Mouse (Mus musculus) hindbrain, embryonic 10.5 days (tissue): ENCODE results near the gene Sgo2a. TPM values are rescaled to one million over a fixed set of nuclear protein-coding genes. Genes with fewer than 3 reads are reported as not detected.

Experiments used
- DNase-seq: peaks from one replicate; pipeline ENCODE4 v3.0.0-alpha.2; 2017; ENCODE audit warnings: low spot score
- H3K27ac ChIP-seq: fragments of 300-500 bp; sonication (generic); 2 replicates; pipeline ENCODE4 v1.5.1; 2016; ENCODE audit warnings: mild to moderate bottlenecking, moderate library complexity
- H3K27me3 ChIP-seq: fragments of 300-500 bp; sonication (generic); 2 replicates; pipeline ENCODE4 v1.6.1; 2016; ENCODE audit warnings: mild to moderate bottlenecking; ENCODE audit not compliant: poor library complexity, insufficient read depth, severe bottlenecking
- H3K36me3 ChIP-seq: fragments of 300-500 bp; sonication (generic); 2 replicates; pipeline ENCODE4 v1.6.1; 2016; ENCODE audit warnings: mild to moderate bottlenecking, moderate library complexity
- H3K4me1 ChIP-seq: fragments of 300-500 bp; sonication (generic); replicated peaks from 2 replicates; pipeline ENCODE4 v1.6.1; 2016; ENCODE audit warnings: mild to moderate bottlenecking
- H3K4me3 ChIP-seq: fragments of 300-500 bp; sonication (generic); 2 replicates; pipeline ENCODE4 v1.5.1; 2016; ENCODE audit warnings: mild to moderate bottlenecking, moderate library complexity
- H3K9me3 ChIP-seq: fragments of 300-500 bp; sonication (generic); 2 replicates; pipeline ENCODE4 v1.6.1; 2016; ENCODE audit warnings: mild to moderate bottlenecking, moderate library complexity
- WGBS: fragments of 180-500 bp; shearing (Covaris S2); methylation state at CpG from one replicate; pipeline ENCODE4 v1.1.7; 2016; 5-methylcytosine and 5-hydroxymethylcytosine counted together
- polyA plus RNA-seq: library from polyadenylated mRNA; unstranded; fragments of >200 nt; fragmentation: Nextera tagmentation; extraction: Ambion mirVana; gene quantifications from 2 replicates; pipeline ENCODE4 v1.2.1, GENCODE M21; 2016

Gene Sgo2a
- polyA plus RNA-seq, 1 experiment from 2014 or later, result 16.5 TPM

GRCm38 (mm10) chr1:58072416-58072815 lies 76.6 kb downstream of the Sgo2a start:
- H3K4me3 ChIP-seq, result no peak overlapping the region
- H3K4me1 ChIP-seq, result peaks cover 7% of the 10 kb centered on the region; the same call in 1 of the 2 replicates
- no peak for DNase-seq
- no peak overlapping the region for H3K27ac ChIP-seq
- no peaks in the 10 kb centered on the region for H3K36me3 ChIP-seq
- H3K27me3 ChIP-seq, result no peaks in the 10 kb centered on the region
- no peaks in the 10 kb centered on the region for H3K9me3 ChIP-seq
- WGBS, result 79% methylated on average over 2 of the region's 2 CpGs

- Histone ChIP-seq H3K27ac (no peak overlapping the region), H3K27me3 (no peaks in the 10 kb centered on the region), H3K36me3 (no peaks in the 10 kb centered on the region), H3K4me3 (no peak overlapping the region), H3K4me1 (peaks cover 7% of the 10 kb centered on the region; the same call in 1 of the 2 replicates), H3K9me3 (no peaks in the 10 kb centered on the region)
- no peak for DNase-seq
- 84% methylated on average over 12 of the region's 12 CpGs for WGBS
These were observed 77.4 kb downstream of the Sgo2a start for GRCm38 (mm10) chr1:58072991-58073730.

- H3K27ac ChIP-seq, result no peak overlapping the region
- H3K4me3 ChIP-seq, result no peak overlapping the region
- no peaks in the 10 kb centered on the region for H3K27me3 ChIP-seq
- H3K36me3 ChIP-seq, result no peaks in the 10 kb centered on the region
- peaks cover 7% of the 10 kb centered on the region; the same call in 1 of the 2 replicates for H3K4me1 ChIP-seq
- H3K9me3 ChIP-seq, result no peaks in the 10 kb centered on the region
- DNase-seq, result no peak
- 93% methylated on average over 2 of the region's 2 CpGs for WGBS
These were observed 78.5 kb downstream of the Sgo2a start for GRCm38 (mm10) chr1:58074266-58074665.

Other genes starting within 250 kb of the Sgo2a start
- 18.7 and 29.7 TPM in 2 replicates for gene Spats2l, start 221.8 kb upstream of the Sgo2a start, polyA plus RNA-seq
- gene Kctd18, start 23.0 kb downstream of the Sgo2a start, polyA plus RNA-seq, result 18.5 and 19.2 TPM in 2 replicates
- 0.03 and 0.25 TPM in 2 replicates for gene Aox1, start 34.0 kb downstream of the Sgo2a start, polyA plus RNA-seq
- 0.06 and 0.26 TPM in 2 replicates for gene Aox3, start 117.2 kb downstream of the Sgo2a start, polyA plus RNA-seq
- 0.05 and 0.07 TPM in 2 replicates for gene Aox4, start 214.4 kb downstream of the Sgo2a start, polyA plus RNA-seq